Mouse (Mus musculus) right cerebral cortex, postnatal 36 days (tissue): Measurements from ENCODE around the gene Nol4l.

Experiments used
- DNase-seq, 2 experiments: peaks; one replicate each; pipeline ENCODE4 v3.0.0; 2022; ENCODE audit warnings: low spot score in 2 of 2, mixed read lengths in 1 of 2

Gene Nol4l

DNA sequence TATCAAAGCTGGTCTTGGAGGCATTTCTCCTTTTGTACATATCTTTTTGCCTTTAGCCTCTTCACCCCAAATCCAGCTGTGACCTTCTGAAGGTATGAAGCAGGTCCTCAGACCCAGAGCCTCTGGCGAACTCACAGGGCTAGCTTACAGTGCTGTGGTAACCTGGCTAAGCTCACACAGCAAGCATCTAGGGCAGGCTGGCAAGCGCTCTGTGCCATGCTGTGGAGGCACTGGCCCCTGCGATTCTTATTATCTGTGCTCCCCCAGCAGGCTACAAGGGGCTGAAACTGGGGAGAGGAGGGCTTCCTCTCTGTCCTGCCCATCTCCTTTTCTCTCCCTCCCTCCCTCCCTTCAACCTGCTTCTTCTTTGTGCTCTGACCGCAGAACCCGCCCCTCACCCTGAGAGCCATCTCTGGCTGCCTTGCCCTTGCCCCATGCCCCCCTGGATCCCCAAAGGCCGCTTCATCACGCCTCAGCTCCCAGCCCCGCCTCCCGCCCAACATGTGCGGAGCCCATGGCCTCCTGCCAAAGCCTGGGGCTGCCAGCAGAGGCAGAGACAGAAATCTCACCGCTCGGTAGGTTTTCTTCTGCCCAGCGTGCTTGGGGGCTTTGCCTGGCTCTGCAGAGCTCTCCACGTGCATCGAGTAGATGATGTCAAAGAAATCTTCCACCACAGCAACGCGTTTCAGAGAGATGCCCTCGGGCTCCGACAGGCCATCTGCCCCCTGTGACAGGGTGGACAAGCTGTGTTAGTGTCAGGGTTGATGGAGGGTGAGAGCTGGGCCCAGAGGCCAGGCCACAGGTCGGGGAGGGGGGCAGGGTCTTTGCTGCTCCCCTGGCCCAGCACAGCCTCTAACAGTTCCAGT is 46.4 kb downstream of the Nol4l start:
- DNase-seq, result peak in 1 of 2 experiments; percentile 55

DNA sequence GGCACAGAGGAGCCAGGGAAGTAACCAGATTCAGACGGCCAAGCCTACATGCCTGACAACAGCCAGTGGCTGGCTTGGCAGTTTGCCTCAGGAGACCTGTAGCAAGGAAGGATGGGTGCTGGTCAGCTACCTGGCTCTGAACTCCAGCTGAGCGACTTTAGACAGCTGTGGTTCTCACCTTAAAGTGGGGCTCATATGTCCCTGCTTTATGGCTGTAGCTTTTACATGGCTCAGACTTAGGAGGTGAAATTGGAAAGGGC is 48.0 kb downstream of the Nol4l start:
- no peak for DNase-seq

DNA sequence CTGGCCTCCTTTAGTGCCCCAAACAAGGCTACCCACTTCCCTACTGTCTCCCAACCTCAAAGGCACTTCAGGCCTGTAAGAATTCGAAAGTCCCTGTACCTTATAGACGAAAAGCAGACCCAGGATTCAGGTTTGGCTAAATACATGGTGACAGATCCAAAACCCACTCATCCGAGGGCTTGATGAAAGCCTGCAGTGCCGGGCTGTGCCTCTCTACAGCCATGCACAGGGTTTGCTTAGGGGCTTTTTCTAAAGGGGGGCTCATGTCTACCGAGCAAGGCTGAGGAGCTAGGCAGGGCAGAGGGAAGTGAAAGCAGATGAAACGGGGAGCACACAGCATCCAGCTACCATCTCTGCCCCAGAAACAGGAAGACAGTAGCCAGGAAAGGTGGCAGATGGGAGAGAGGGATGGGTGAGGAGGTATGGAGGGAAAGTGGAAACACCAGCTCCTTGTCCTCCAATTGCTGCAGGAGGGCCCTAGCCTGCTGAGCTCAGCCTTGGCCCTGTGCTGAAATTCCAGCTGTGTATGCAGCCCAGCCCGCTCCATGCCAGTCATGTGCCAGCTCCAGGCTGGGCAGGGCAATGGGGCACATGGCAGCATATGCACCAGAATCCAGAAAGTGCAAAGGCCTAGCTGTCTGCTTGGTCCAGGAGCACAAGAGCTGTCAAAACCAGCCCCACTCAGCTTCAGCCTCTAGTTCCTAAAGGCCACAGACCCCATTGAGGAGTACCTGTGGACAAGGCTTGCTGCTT is 48.5 kb downstream of the Nol4l start:
- no peak for DNase-seq

DNA sequence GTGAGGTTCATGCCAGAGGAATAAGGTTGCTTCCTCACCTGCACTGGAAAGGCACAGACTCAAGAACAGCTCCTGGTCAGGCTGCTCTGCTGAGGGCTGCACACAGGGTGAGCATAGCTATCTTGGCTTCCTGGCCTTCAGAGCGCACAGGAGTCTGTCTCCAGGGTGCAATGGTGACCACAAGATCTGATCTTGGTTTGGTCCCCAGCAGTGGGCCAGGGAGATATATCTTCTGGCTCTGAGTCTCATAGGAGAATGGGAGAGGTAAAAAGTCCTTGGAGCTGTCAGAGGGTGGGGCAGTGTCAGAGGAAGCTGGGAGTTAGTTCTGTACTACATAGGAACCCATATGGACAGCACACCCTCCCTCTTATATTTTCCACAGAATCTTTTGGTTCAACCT is 50.3 kb downstream of the Nol4l start:
- DNase-seq, result no peak

DNA sequence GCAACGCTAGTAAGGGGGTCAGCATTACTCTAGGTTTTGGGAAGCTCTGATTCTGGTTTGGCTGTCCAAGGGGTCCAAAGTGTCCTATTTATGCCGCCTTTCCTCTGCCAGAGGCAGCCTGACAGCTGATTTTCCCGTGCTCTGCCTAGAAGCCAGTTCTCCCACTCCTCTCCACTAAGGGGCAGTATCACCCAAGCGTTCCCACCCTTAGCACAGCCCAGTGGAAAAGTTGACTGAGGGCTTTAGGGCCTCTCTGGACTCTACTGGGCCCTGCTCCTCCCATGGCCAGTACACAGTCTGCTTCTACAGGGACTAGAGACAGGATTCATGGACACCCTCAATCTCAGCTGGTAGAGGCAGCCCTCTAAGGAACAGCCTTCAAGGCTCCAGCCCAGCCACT is 51.2 kb downstream of the Nol4l start:
- DNase-seq, result peak in 1 of 2 experiments; percentile 49

DNA sequence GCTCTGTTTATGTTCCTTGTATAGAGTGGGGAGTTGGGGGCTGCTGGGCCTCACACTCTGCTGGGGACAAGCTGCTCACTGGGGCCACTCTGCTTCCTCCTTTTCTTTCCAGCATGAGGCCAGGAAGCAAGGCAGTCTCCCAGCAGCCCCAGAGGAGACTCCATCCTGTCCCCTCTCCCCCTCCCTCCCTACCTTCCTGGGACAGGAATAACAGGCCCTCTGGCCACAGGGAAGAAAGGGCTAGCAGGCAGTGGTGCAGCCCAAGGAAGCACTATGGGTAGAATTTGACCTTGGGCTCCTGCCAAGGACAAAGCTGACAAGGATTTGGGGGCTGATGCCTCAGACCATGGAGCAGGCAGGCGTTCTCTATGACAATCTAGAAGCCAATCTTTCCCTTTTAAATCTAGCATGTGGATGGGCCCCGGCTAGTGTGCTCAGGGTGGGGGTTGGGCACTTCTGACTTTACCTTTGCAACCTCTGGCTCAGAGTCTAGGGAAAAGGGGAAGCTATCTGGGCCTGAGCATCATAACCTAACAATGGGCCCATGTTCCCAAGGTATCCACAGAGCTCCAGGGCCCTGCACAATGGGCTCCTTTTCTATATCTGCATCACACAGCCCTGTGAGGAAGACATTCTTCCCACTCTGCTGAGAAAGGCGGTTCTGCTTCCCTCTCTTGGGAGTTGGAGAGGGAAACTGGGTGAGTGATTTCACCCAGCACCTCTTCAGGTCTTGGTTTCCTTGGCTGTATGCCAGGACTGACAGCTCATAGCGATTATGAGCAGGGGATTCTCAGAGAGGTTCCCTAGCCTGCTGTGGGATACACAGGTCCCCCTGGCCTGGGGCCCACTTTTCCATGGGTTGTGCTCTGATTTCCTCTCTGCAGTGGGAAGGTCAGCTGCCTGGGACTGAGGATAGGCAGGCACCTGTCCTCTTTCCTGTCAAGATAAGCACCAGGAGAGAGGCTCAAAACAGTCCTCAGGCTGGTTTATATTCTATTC is 54.4 kb downstream of the Nol4l start:
- no peak for DNase-seq

DNA sequence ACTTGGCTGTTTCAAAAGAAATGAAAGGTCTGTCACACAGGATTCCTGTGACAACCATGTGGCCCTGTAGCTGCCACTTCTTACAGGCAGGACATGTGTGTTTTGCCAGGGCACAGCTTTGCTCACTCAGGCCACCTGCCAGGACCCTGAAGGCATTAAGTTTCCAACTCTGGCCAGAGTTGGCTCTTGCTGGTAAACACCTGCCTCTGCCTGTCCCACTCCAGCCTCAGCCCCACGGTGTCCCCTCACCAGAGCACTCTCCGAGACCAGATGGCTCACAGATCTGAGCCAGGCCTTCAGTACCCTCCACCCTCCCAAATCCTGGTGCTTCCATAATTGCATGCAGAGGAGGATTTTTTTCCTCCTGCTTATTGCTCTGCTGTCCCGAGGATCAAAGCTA is 58.8 kb downstream of the Nol4l start:
- DNase-seq, result no peak

DNA sequence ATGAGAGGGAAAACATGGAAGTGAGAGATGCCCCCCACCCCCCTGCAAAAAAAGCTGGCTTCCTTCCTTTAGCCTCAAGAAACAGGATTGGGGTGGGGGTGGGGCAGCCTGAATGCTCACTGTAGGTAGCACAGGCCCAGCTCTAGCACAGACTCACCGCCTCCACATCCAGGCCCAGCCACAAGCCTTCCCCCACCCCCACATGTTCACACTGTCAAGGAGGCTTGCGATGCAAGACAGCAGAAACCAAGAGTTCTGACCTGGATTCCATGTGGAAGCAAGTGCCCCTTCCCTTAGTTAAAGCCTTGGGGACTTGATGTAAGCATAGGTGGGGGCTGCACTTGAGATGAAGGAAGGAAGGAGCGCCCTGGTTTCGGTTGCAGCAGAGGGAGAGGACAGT is 60.0 kb downstream of the Nol4l start:
- DNase-seq, result no peak

DNA sequence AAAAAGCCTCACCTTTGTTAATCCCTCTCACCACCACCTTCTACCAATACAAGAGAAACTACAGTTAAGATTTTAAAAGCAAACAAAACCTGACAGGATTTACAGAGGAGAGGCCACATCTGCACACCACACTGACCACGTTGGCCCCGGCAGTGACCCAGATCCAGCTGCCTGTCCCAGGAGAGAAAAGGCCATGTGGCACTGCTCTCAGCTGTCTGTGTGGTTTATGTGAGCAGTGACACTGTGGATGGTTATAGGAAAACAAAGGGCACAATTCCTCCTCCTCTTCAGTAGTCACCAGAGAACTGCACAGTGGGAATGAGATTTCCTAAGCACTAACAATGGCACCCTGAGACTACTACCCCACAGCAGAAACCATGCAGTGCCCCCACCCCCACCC is 60.5 kb downstream of the Nol4l start:
- DNase-seq, result no peak

DNA sequence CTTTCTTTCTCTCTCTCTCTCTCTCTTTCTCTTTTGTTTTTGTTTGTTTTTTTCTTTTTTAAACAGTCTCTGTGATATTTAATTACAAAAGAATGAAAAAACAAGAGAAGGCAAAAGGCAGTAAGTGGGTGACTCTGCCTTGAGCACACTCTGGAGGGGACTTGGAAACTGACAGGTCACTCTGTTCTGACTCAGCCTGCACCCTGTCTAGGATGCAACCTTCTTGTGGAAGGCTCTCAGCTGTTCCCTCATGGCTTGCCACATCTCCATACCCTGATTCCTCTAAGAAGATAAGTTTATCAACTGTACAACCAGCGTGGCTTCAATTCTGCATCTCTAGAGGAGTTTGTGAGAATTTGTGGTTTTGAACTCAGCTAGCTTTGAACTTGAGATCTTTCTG is 62.4 kb downstream of the Nol4l start:
- no peak for DNase-seq

DNA sequence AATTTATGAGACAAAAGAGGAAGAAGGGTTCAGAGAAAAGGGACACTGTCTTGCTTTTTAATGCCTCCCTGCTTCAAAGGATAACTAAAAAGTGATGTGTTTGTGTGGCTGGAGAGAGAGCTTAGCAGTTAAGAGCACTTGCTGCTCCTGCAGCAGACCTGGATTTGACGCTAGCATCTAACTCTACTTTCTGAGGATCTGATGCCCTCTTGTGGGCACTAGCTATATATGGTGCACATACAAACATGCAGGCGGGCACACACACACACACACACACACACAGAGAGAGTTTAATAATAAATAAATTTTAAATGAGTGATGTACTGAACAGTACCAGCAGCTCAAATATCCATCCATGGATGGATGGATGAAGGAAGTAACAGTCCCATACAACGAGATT is 66.5 kb downstream of the Nol4l start:
- no peak for DNase-seq

DNA sequence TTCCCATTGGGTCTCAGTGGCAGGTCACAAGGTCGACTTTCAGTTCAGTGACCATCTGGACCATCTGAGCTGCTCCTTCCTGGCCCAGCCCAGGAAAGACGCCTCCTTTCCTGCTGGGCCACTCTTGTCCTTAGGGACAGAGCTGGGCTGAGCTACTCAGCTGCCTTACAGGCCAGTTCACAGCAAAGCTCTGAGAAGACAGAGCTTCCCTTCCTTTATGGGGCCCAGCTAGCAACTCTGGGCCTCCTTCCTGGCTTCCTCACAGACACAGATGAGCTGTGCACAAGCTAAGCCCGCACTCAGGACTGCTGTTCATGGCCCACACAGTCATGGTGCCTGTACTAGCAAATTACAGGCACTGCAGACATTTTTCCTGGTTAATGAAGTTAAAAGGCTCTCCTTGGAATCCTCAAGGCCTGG is 71.7 kb downstream of the Nol4l start:
- no peak for DNase-seq

DNA sequence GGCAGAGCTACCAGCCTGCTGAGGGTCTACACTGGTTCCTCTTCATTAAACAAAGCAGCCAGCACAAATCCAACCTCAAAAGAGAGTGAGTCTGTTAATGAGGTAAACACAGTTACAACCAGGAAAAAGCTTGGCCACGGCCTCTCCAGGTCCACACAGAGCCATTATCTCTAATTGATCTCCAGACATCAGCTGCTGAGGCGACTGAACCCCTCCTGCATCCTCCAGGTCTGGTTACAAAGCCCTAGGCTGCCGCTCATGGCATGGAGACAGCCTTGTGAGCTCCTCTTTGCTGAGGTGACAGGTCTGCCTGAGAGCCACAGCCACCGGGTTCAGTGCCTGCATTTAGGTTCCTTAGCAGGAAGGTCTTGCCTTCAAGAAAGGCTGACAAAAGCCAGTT is 72.3 kb downstream of the Nol4l start:
- DNase-seq, result no peak

DNA sequence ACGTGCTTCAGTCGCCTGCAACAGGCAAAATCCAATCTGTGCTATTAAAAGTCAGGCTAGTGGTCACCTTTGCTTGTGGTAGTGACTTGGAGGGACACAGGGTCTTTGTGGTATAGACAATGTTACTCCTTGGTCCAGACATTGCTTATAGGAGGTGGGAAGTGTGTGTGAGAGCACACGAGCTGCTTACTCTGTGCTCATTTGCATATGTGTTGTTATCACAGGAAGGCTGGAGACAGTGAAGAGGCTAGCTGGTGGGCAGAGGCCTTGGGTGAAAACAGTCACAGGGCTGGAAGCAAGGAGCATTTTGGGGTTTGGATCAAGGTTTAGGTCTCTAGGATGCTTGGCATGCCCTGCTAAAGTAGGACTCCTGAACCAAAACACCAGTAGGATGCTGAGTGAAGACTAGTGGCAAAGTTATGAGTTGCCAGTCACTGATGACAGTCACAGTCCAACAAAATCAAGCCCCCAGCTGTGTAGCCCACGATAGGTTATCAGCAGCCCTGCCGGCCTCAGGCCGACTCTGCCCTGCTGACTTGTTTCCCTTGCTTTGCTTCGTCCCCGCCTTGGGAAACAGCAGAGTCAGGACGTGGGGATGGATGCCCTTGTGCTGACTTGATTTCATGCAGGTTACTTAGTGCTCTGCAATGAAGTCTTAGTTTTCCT is 74.8 kb downstream of the Nol4l start:
- DNase-seq, result no peak

DNA sequence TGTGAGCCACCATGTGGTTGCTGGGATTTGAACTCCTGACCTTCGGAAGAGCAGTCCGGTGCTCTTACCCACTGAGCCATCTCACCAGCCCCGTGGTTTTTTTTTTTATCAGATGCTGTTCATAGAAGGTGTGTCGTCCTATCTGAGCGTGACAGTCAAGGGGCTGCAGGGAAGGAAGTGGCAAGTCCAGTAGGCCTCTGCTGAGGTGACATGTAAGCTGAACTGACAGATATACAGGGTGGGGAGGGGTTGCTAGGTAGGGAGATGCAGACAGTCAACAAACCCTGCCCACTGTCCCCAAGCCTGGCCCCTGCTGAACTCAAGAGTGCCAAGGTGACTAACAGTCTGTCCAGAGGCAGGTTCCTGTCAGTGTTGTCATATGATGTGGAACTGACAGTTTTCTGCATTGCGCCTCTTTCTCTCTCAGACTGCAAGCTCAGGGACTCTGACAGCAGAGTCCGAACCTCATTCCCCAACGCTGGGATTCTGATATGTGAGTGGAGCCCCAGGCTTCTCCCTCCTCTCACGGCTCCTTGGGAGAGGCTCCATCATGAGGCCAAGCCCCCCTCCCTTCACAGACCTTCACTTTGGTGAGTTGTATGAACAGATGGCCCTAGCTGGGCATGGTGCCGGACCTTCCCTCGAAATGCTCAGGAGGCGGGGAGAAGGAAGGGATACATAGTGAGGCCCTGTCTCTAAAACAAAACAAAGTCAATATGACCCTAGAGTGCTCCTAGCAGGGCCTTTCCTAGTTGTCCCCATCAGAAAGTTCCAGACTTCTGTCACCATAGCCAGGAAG is 75.6 kb downstream of the Nol4l start:
- DNase-seq, result no peak

DNA sequence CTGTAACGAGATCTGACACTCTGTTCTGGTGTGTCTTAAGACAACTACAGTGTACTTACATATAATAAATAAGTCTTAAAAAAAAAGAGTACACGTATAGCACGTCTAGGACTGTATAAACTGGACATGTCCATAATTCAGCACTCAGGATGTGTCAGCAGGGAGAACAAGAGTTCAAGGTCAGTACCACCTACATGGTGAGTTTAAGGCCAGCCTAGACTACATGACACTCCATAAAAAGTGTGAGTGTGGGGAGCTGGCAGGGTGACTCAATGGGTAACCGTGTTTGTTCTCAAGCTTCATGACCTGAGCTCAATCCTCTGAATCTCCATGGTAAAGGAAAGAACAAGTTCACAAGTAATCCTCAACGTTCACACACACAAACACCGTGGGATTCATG is 81.3 kb downstream of the Nol4l start:
- no peak for DNase-seq

DNA sequence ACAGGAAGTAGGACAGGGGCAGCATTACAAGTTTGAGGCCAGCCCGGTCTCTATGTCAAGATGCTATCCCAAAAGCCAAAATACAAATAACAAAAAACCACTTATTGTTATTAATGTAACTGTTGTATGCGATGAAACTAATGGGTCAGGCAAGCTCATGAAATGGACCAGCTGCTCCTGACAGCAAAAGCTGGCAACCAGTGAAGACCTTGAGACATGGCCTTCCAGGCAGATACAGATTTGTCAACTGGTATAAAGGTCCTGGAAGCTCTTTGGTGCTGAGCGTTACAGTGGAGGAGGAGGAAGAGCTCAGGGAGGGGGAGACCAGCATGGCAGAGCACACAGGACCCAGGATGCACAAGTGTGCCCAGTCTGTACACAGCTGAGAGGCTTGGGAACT is 82.1 kb downstream of the Nol4l start:
- no peak for DNase-seq

DNA sequence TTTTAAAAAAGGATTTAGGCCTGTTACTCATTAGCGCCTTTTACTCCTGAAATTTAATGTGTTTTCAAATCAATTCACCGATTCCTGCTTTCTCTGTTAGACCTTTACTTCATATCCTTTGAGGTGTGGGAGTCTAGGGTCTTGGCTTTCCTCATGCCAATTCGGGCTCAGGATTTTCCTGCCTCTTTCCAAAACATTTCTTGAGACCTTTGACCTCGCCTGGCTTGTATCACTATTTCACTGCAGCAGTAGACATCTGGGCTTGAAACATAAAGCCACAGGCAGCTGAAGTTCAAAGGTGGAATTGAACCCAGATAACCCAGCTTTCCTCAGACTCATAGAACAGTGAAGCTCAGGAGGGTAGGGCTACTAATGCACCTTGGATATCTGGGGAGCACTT is 83.3 kb downstream of the Nol4l start:
- no peak for DNase-seq

DNA sequence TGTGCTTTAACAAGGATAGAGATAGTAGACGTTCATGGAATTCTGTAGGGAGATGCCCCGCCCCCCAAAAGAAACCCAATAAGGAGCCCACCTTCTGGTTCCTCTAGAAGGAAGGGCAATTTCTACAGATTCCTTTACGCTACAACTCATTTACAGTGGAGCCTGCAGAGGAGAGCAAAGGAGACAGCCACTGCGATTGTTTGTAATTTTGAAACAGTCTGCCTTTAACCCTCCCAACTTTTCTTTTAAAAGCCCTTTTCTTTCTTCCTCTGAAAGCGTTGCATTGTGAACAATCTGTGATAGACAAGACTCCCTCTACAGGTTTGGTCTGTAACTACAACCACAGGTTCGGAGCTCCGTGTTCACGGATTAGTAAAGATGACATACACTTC is 83.8 kb downstream of the Nol4l start:
- DNase-seq, result no peak

DNA sequence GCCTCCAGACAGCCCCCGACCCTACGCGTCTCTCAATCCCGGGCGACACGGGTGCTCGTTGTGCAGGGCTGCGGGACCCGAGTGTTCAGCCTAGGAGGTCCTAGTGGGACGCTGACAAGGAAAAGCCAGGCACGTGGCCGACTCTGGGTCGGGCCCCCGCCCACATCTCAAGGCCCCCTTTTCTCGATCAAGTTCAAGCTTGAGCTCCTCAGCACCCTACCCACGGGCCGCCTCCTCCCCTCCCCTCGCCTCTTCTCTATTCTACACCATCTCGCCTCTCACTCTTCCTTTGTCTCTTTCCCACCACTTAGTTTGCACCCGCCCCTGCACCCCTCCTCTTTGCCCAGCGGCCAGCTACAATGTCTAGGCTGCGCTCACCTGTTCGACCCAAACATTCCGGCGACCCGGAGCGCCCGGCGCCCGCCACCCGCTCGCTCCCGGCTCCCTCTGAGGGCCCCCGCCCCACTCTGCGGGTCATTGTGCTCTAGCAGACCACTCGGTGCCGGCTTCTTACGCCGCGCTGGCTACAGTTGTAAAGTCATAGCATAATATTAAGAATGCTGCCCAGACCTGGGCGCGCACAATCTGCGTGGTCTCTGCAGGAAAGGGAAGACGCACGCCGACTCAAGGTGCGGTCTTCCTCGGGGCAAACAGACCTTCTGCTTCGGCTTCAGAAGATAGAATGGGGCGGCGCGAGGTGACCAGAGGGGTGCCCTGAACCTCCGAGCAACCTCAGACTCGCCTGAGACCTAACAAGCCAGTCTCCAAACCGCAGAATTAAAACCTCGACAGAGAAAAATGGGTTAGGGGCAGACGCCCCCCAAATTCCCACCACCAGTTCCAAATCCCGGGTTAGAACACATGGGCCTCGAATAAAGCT is 84.4 kb downstream of the Nol4l start:
- DNase-seq, result peak in 1 of 2 experiments; percentile 32
